Mouse (Mus musculus) midbrain, embryonic 15.5 days (tissue): Measurements from ENCODE around the gene Ube2d3. TPM values are rescaled to one million over a fixed set of nuclear protein-coding genes. Genes with fewer than 3 reads are reported as not detected.
A peak's percentile ranks its signal among the peaks of the same experiment; 100 is the strongest.
"Not testable (repeated sequence)": the region's sequence is repeated elsewhere in the genome, so short reads cannot be mapped to it uniquely, and the experiment has no call there.

Experiments used
- ATAC-seq: fragments of 200-750 bp; cut with Nextera tagmentation; replicated peaks from 2 replicates; pipeline ENCODE4 v1.8.0; 2017; ENCODE audit warnings: moderate TSS enrichment
- H3K27ac ChIP-seq: fragments of 300-500 bp; sonication (generic); 2 replicates; pipeline ENCODE4 v1.5.1; 2015; ENCODE audit warnings: mild to moderate bottlenecking, inconsistent platforms
- H3K27me3 ChIP-seq: fragments of 300-500 bp; sonication (generic); replicated peaks from 2 replicates; pipeline ENCODE4 v1.6.1; 2015; ENCODE audit warnings: inconsistent platforms
- H3K36me3 ChIP-seq: fragments of 300-500 bp; sonication (generic); replicated peaks from 2 replicates; pipeline ENCODE4 v1.6.1; 2015; ENCODE audit warnings: inconsistent platforms
- H3K4me1 ChIP-seq: fragments of 300-500 bp; sonication (generic); 2 replicates; pipeline ENCODE4 v1.6.1; 2015; ENCODE audit warnings: inconsistent platforms
- H3K4me2 ChIP-seq: fragments of 300-500 bp; sonication (generic); 2 replicates; pipeline ENCODE4 v1.6.1; 2015; ENCODE audit warnings: inconsistent platforms, mild to moderate bottlenecking, moderate library complexity
- H3K4me3 ChIP-seq: fragments of 300-500 bp; sonication (generic); 2 replicates; pipeline ENCODE4 v1.5.1; 2015; ENCODE audit warnings: mild to moderate bottlenecking, inconsistent platforms
- H3K9ac ChIP-seq: fragments of 300-500 bp; sonication (generic); 2 replicates; pipeline ENCODE4 v1.6.1; 2015; ENCODE audit warnings: mild to moderate bottlenecking, inconsistent platforms
- H3K9me3 ChIP-seq: fragments of 300-500 bp; sonication (generic); 2 replicates; pipeline ENCODE4 v1.6.1; 2016; ENCODE audit warnings: inconsistent platforms
- WGBS: fragments of 180-500 bp; shearing (Covaris S2); methylation state at CpG from one replicate; pipeline ENCODE4 v1.1.7; 2015; ENCODE audit warnings: mixed read lengths; 5-methylcytosine and 5-hydroxymethylcytosine counted together
- polyA plus RNA-seq: library from polyadenylated mRNA; unstranded; fragments of >200 nt; fragmentation: Nextera tagmentation; extraction: Ambion mirVana; gene quantifications from 2 replicates; pipeline ENCODE4 v1.2.1, GENCODE M21; 2015

The Ube2d3 gene
- polyA plus RNA-seq, 1 experiment from 2014 or later, result 329 TPM

DNA sequence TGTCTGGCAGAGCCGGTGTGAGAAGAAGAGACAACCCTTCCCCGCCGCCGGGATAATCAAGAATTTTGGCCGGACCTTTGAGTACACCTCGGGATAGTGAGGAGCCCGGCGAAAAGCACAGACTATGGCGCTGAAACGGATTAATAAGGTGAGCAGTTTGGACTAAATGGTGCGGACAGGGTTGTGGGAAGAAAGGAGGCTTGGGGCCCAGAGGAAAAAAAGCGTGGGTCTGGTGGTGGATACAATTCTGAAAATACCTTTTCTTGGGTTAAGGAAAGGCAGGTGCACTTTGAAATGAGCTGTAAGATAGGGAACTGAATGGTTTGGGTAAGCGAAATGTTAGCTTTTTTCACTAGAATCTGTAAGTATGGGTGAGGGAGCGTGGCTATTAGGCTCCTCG, 1.7 kb downstream of the Ube2d3 start:
- no peak for ATAC-seq
- H3K27me3 ChIP-seq, result no peaks in the 10 kb centered on the region
- no peaks in the 10 kb centered on the region for H3K36me3 ChIP-seq
- peak overlapping the region; percentile 84 for H3K9ac ChIP-seq
- peaks cover 39% of the 10 kb centered on the region for H3K4me1 ChIP-seq
- H3K27ac ChIP-seq, result peak overlapping the region; percentile 100
- H3K4me3 ChIP-seq, result peak overlapping the region; percentile 86
- no peaks in the 10 kb centered on the region for H3K9me3 ChIP-seq
- peak overlapping the region; percentile 72 for H3K4me2 ChIP-seq
- WGBS, result 3% methylated on average over 15 of the region's 15 CpGs

DNA sequence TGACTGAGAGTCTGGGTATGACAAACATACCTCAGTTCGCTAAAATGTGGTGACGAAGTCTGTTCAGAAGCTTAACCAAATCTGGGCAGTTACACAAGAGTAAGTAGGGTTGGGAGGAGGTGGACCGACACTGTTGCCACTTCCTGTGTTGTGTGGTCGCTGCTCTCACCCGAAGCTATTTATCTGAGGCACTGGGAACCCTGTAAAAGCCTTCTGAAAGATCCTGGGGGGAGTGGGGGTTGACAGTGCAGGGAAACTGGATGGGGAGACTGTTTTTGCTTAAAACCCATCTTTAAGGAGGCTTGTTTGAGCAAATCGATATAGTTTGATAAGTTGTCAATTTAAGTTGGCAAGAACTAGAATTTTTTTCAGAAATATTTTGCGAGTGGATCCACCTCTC, 2.3 kb downstream of the Ube2d3 start:
- H3K4me3 ChIP-seq, result peak overlapping the region; percentile 86
- peak overlapping the region; percentile 84 for H3K9ac ChIP-seq
- no peaks in the 10 kb centered on the region for H3K9me3 ChIP-seq
- no peaks in the 10 kb centered on the region for H3K27me3 ChIP-seq
- H3K36me3 ChIP-seq, result no peaks in the 10 kb centered on the region
- H3K4me1 ChIP-seq, result peaks cover 41% of the 10 kb centered on the region
- WGBS, result 24% methylated on average over 7 of the region's 7 CpGs
- H3K4me2 ChIP-seq, result peak overlapping the region; percentile 72
- no peak for ATAC-seq
- H3K27ac ChIP-seq, result no peak overlapping the region

- Histone ChIP-seq H3K9me3 (no peaks in the 10 kb centered on the region), H3K4me2 (peak overlapping the region; percentile 72), H3K27ac (no peak overlapping the region), H3K27me3 (no peaks in the 10 kb centered on the region), H3K4me3 (peak overlapping the region; percentile 86), H3K4me1 (peaks cover 41% of the 10 kb centered on the region), H3K9ac (peak overlapping the region; percentile 84; the same call in 1 of the 2 replicates), H3K36me3 (no peaks in the 10 kb centered on the region)
- WGBS, result 44% methylated on average over 10 of the region's 10 CpGs
- ATAC-seq, result no peak
Observed at GRCm38 (mm10) chr3:135440621-135441020, 2.7 kb downstream of the Ube2d3 start.

DNA sequence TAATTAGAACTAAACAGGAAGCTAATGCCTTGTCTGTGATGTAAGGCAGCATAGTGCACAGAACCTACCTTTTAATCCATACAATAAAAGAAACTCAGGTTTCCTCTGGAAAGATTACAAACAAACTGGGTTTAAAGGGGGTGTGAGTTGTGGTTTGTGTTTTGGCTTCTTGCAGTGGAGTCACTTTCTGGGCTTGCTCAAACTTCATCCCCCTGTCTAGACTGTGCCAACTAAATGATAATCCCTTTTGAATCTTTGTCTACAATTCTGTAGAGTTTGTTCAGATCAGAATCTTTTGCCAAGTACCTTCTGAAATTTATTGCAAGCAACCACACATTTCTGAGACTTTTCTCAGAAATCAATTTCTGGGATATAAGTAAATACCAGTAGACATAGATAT, 7.0 kb downstream of the Ube2d3 start:
- Histone ChIP-seq H3K36me3 (no peaks in the 10 kb centered on the region), H3K4me3 (no peak overlapping the region), H3K4me2 (no peak overlapping the region), H3K27me3 (no peaks in the 10 kb centered on the region), H3K9me3 (no peaks in the 10 kb centered on the region), H3K27ac (no peak overlapping the region), H3K4me1 (peaks cover 32% of the 10 kb centered on the region), H3K9ac (no peak overlapping the region)
- no peak for ATAC-seq

DNA sequence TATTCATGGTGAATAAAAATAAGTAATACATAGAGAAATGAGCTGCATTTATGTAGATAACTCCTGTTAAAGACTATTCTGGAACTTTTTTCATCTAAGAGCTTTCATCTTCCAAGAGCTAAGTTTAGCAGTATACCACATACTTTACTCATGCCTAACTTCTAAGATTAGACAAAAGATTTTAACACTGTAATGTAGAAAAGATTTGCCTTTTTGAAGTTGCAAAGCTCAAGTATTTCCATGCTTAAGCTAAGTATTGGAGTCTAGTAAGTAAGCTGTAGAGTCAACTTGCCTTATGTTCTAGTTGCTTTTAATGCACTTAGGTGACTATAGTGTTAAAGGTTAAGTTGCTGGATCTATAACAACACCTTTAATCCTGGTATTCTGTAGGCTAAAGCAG, 21.0 kb downstream of the Ube2d3 start:
- no peaks in the 10 kb centered on the region for H3K9me3 ChIP-seq
- H3K27ac ChIP-seq, result no peak overlapping the region
- no peak for ATAC-seq
- no peak overlapping the region for H3K4me2 ChIP-seq
- H3K9ac ChIP-seq, result no peak overlapping the region
- no peak overlapping the region for H3K4me3 ChIP-seq
- H3K4me1 ChIP-seq, result no peaks in the 10 kb centered on the region
- peaks cover 10% of the 10 kb centered on the region; the same call in 1 of the 2 replicates for H3K36me3 ChIP-seq
- H3K27me3 ChIP-seq, result no peaks in the 10 kb centered on the region

DNA sequence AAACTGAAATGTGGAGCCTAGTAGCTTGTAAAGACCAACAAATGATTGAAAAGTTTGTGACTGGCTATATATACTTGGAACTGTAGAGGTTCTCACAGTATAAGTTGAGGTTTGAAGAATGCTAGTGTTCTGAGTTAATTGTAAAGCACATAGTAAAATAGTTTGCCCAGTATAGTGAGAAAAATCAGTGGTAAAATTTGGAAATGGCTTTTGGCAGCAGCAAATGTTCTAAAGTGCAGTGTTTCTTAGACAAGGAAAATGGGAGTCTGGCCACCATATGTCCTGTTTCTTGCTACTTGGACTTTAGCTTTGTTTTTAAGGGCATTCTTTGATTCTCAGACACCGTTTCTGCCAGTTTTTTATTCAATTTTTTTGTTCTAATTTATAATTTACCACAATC, 30.5 kb downstream of the Ube2d3 start:
- H3K4me1 ChIP-seq, result no peaks in the 10 kb centered on the region
- H3K36me3 ChIP-seq, result 0 out of 2 replicates have a peak, but pooled peaks cover 4% of the 10 kb centered on the region
- H3K9ac ChIP-seq, result no peak overlapping the region
- no peak overlapping the region for H3K27ac ChIP-seq
- WGBS, result 93% methylated on average over 1 of the region's 1 CpGs
- no peak overlapping the region for H3K4me2 ChIP-seq
- H3K27me3 ChIP-seq, result no peaks in the 10 kb centered on the region
- no peak for ATAC-seq
- no peaks in the 10 kb centered on the region for H3K9me3 ChIP-seq
- no peak overlapping the region for H3K4me3 ChIP-seq

DNA sequence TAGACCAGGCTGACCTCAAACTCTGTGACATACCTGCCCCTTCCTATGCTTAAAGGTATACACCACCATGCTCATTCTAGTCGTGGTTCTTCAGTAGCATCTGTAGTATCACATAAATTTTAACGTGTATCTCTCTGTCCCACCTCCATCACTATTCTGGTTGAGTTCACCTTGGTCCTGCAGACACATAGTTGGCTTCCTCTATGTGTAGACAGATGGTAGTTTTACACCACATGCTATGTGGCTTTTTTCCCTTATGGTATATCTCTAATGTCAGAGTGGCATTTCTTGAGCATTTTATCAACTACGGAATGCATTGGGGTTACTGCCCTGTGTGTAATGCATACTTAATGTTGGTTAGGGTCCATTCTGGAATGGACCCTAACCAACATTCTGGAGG, 31.2 kb downstream of the Ube2d3 start:
- no peak overlapping the region for H3K9ac ChIP-seq
- no peak overlapping the region for H3K4me3 ChIP-seq
- H3K36me3 ChIP-seq, result 0 out of 2 replicates have a peak, but pooled peaks cover 4% of the 10 kb centered on the region
- H3K27me3 ChIP-seq, result no peaks in the 10 kb centered on the region
- no peaks in the 10 kb centered on the region for H3K9me3 ChIP-seq
- 57% methylated on average over 3 of the region's 3 CpGs for WGBS
- no peaks in the 10 kb centered on the region for H3K4me1 ChIP-seq
- no peak; the same call in 1 of the 2 replicates for ATAC-seq
- H3K4me2 ChIP-seq, result no peak overlapping the region
- H3K27ac ChIP-seq, result no peak overlapping the region

GRCm38 (mm10) chr3:135469974-135470373, 32.0 kb downstream of the Ube2d3 start:
- no peak; the same call in 1 of the 2 replicates for ATAC-seq
- Histone ChIP-seq H3K36me3 (0 out of 2 replicates have a peak, but pooled peaks cover 4% of the 10 kb centered on the region), H3K9ac (no peak overlapping the region), H3K27ac (no peak overlapping the region), H3K9me3 (no peaks in the 10 kb centered on the region), H3K27me3 (no peaks in the 10 kb centered on the region), H3K4me3 (no peak overlapping the region), H3K4me2 (no peak overlapping the region), H3K4me1 (no peaks in the 10 kb centered on the region)
- 44% methylated on average over 4 of the region's 4 CpGs for WGBS

DNA sequence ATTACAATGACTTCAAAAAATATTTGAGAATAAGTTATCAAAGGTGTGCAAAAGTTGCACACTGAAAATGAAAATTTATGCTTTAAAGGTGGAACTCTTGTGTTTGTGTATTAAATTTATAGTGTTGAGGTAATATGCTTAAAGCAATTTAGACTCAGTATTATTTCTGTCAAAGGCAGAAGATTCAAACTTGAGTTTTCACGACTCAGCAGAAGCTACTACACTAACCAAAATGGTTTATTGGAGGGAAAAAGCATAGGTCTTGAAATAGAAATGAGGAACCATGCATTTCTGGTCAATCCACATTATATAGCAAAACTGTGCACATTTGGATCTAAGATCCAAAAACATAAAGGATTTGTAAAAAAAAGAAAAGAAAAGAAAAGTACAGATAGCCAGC, 32.9 kb downstream of the Ube2d3 start:
- no peak overlapping the region for H3K9ac ChIP-seq
- H3K4me2 ChIP-seq, result no peak overlapping the region
- H3K27me3 ChIP-seq, result no peaks in the 10 kb centered on the region
- 87% methylated on average over 1 of the region's 1 CpGs for WGBS
- H3K4me3 ChIP-seq, result no peak overlapping the region
- H3K27ac ChIP-seq, result no peak overlapping the region
- no peak for ATAC-seq
- no peaks in the 10 kb centered on the region for H3K4me1 ChIP-seq
- no peaks in the 10 kb centered on the region for H3K9me3 ChIP-seq
- 0 out of 2 replicates have a peak, but pooled peaks cover 4% of the 10 kb centered on the region for H3K36me3 ChIP-seq

GRCm38 (mm10) chr3:135475025-135475424, 37.1 kb downstream of the Ube2d3 start:
- no peak overlapping the region for H3K9ac ChIP-seq
- no peak overlapping the region for H3K4me3 ChIP-seq
- no peaks in the 10 kb centered on the region for H3K4me1 ChIP-seq
- no peak for ATAC-seq
- no peak overlapping the region for H3K27ac ChIP-seq
- no peaks in the 10 kb centered on the region for H3K9me3 ChIP-seq
- H3K36me3 ChIP-seq, result no peaks in the 10 kb centered on the region
- H3K4me2 ChIP-seq, result no peak overlapping the region
- 88% methylated on average over 8 of the region's 8 CpGs for WGBS
- H3K27me3 ChIP-seq, result no peaks in the 10 kb centered on the region

DNA sequence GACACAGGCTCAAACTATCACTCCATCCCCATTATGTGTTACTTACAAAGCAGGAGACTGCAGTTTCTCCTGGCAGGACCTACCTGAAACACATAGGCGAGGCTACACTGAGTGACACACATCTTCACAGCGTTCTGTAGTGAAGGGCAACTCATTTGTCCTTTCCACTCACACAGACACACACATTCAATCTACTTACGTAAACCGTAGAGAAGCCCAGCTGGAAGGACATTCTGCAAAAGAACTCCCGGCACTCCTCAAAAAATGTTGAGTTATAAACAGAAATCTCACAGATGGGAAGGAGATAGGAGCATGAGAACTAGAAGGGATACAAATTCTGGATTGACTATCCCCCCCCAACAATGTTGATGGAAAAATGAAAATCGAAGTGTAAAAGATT, 38.3 kb downstream of the Ube2d3 start:
- Histone ChIP-seq H3K4me1 (no peaks in the 10 kb centered on the region), H3K36me3 (no peaks in the 10 kb centered on the region), H3K27me3 (no peaks in the 10 kb centered on the region), H3K27ac (no peak overlapping the region), H3K4me3 (no peak overlapping the region), H3K4me2 (no peak overlapping the region), H3K9ac (no peak overlapping the region), H3K9me3 (no peaks in the 10 kb centered on the region)
- ATAC-seq, result no peak
- 82% methylated on average over 6 of the region's 6 CpGs for WGBS

GRCm38 (mm10) chr3:135476977-135477376, 39.0 kb downstream of the Ube2d3 start:
- no peak overlapping the region for H3K27ac ChIP-seq
- no peaks in the 10 kb centered on the region for H3K4me1 ChIP-seq
- H3K36me3 ChIP-seq, result no peaks in the 10 kb centered on the region
- H3K27me3 ChIP-seq, result no peaks in the 10 kb centered on the region
- no peak overlapping the region for H3K4me3 ChIP-seq
- no peak for ATAC-seq
- WGBS, result 97% methylated on average over 2 of the region's 2 CpGs
- H3K9me3 ChIP-seq, result no peaks in the 10 kb centered on the region
- H3K9ac ChIP-seq, result no peak overlapping the region
- H3K4me2 ChIP-seq, result no peak overlapping the region

DNA sequence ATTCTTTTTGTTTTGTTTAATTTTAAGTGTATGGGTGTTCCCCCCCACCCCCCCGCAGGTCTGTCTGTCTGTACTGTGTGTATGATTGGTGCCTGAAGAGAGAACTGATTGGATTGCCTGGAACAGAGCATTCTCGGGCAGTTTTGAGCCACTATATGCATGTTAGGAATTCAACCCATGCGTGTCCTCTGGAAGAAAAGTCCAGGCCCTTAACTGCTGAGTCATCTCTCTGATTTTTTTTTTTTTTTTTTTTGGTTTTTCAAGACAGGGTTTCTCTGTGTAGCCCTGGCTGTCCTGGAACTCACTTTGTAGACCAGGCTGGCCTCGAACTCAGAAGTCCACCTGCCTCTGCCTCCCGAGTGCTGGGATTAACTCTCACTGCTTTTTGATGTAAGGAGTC, 41.1 kb downstream of the Ube2d3 start:
- WGBS, result 82% methylated on average over 5 of the region's 5 CpGs
- not testable (repeated sequence) for H3K27me3 ChIP-seq, H3K4me1 ChIP-seq, H3K4me3 ChIP-seq, H3K9ac ChIP-seq, H3K9me3 ChIP-seq, H3K27ac ChIP-seq, ATAC-seq, H3K4me2 ChIP-seq, H3K36me3 ChIP-seq
